8 mouse cellular contexts compared by ENCODE assay signal in the genomic region with DNA sequence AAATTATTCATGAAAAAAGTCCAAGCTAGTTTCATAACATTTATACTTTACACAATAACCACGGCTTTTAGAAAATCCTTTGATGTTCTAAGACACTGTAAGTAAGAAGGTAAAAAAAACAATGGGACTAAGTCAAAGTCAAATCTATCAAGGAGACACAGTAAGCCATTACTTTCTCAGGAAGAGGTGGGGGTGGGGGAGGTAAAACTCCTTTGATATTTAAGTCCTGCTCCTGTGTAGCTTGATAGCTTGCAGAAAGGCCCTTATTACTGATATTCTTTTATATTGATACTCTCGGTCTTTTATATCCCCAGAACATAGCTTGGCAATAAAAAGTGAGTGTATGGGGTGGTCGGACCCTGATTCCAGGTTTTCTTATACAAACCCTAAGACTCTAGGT. TPM values are rescaled to one million over a fixed set of nuclear protein-coding genes. Genes with fewer than 3 reads are reported as not detected.
DNase-seq lines count a peak whose midpoint lies in the region; ATAC-seq and TF ChIP-seq lines count a peak whose summit lies in the region.

No protein-coding gene starts in this region.

- 54% methylated on average over 3 of the region's 3 CpGs for WGBS in heart, embryonic 16.5 days
- WGBS in hindbrain, embryonic 13.5 days, result 64% methylated on average over 3 of the region's 3 CpGs
- WGBS in midbrain, embryonic 12.5 days, result 61% methylated on average over 3 of the region's 3 CpGs
- WGBS in thymus, adult 2 months, result 50% methylated on average over 3 of the region's 3 CpGs

- peak overlapping the region; percentile 79 for H3K4me3 ChIP-seq in heart, embryonic 16.5 days (ENCODE audit: low read length)
- H3K4me3 ChIP-seq in hindbrain, embryonic 13.5 days, result peak overlapping the region; percentile 52
- H3K4me3 ChIP-seq in midbrain, embryonic 12.5 days, result peak overlapping the region; percentile 60
- no peak overlapping the region; the same call in 1 of the 2 replicates for H3K4me3 ChIP-seq in thymus, adult 2 months (ENCODE audit: control insufficient read depth, insufficient read depth, low read length)

- TF ChIP-seq CTCF in thymus, adult 2 months (IDR thresholded peaks at IDR 0.05; ENCODE audit: borderline replicate concordance, control insufficient read depth, extremely low read depth, insufficient read depth, low read length, poor library complexity), result no peak

- TF ChIP-seq POLR2A in thymus, adult 2 months (IDR thresholded peaks at IDR 0.05; ENCODE audit: control insufficient read depth, extremely low read depth, insufficient read depth, low read length, poor library complexity), result no peak

- peaks cover 3% of the 10 kb centered on the region for H3K9me3 ChIP-seq in heart, embryonic 16.5 days (replicated peaks; ENCODE audit: control insufficient read depth, low read length)
- no peaks in the 10 kb centered on the region for H3K9me3 ChIP-seq in hindbrain, embryonic 13.5 days
- no peaks in the 10 kb centered on the region for H3K9me3 ChIP-seq in midbrain, embryonic 12.5 days

- no peak for DNase-seq in heart, postnatal 10 days
- DNase-seq in ZHBTc4 (ENCODE audit: low read depth, low spot score), result peak; percentile 53
- no peak for DNase-seq in thymus, adult 2 months
- DNase-seq in left cerebral cortex, adult 9 months (ENCODE audit: low spot score in 2 of 2), result no peak
- DNase-seq in lung, adult 18-20 months, result no peak

- H3K4me2 ChIP-seq in heart, embryonic 16.5 days (ENCODE audit: low read depth, low read length), result peak overlapping the region; percentile 77
- peak overlapping the region; percentile 55 for H3K4me2 ChIP-seq in hindbrain, embryonic 13.5 days
- peak overlapping the region; percentile 54 for H3K4me2 ChIP-seq in midbrain, embryonic 12.5 days (replicated peaks)

- H3K27ac ChIP-seq in heart, embryonic 16.5 days (ENCODE audit: low read length), result peak overlapping the region; percentile 68
- peak overlapping the region; percentile 85 for H3K27ac ChIP-seq in hindbrain, embryonic 13.5 days
- H3K27ac ChIP-seq in midbrain, embryonic 12.5 days (replicated peaks), result peak overlapping the region; percentile 85
- no peak overlapping the region for H3K27ac ChIP-seq in thymus, adult 2 months (ENCODE audit: control insufficient read depth, insufficient read depth, low read length)

- peaks cover 7% of the 10 kb centered on the region for H3K36me3 ChIP-seq in heart, embryonic 16.5 days (ENCODE audit: control insufficient read depth, insufficient read depth)
- H3K36me3 ChIP-seq in hindbrain, embryonic 13.5 days, result peaks cover 16% of the 10 kb centered on the region
- no peaks in the 10 kb centered on the region for H3K36me3 ChIP-seq in midbrain, embryonic 12.5 days
- peaks cover 3% of the 10 kb centered on the region; the same call in 1 of the 2 replicates for H3K36me3 ChIP-seq in thymus, adult 2 months (ENCODE audit: control insufficient read depth, insufficient read depth, low read length)

- intact Hi-C loops in heart, postnatal 10 days (cut with DNase I), result loop anchor here (5.0 kb wide), 1 partner anchor 43 kb away; no protein-coding TSS in a partner anchor

- peak overlapping the region; percentile 84 for H3K9ac ChIP-seq in heart, embryonic 16.5 days (ENCODE audit: low read length)
- H3K9ac ChIP-seq in hindbrain, embryonic 13.5 days, result peak overlapping the region; percentile 77
- H3K9ac ChIP-seq in midbrain, embryonic 12.5 days (replicated peaks), result peak overlapping the region; percentile 68

- no peaks in the 10 kb centered on the region for H3K27me3 ChIP-seq in heart, embryonic 16.5 days (ENCODE audit: control insufficient read depth, insufficient read depth, low read length)
- H3K27me3 ChIP-seq in hindbrain, embryonic 13.5 days, result no peaks in the 10 kb centered on the region
- no peaks in the 10 kb centered on the region for H3K27me3 ChIP-seq in midbrain, embryonic 12.5 days
- H3K27me3 ChIP-seq in thymus, adult 2 months (ENCODE audit: control insufficient read depth, insufficient read depth, low read length), result no peaks in the 10 kb centered on the region

- no peak for ATAC-seq in heart, embryonic 16.5 days (replicated peaks; ENCODE audit: extremely low read depth, insufficient read depth, low FRiP score)
- 0 out of 2 replicates have a peak, but pooled peaks have one; percentile 6 for ATAC-seq in hindbrain, embryonic 13.5 days (ENCODE audit: low FRiP score)
- ATAC-seq in midbrain, embryonic 12.5 days (ENCODE audit: low FRiP score, low read depth), result no peak

- peaks cover 8% of the 10 kb centered on the region for H3K4me1 ChIP-seq in heart, embryonic 16.5 days (ENCODE audit: control insufficient read depth, insufficient read depth, low read length)
- peaks cover 2% of the 10 kb centered on the region; the same call in 1 of the 2 replicates for H3K4me1 ChIP-seq in hindbrain, embryonic 13.5 days (replicated peaks)
- peaks cover 4% of the 10 kb centered on the region; the same call in 1 of the 2 replicates for H3K4me1 ChIP-seq in midbrain, embryonic 12.5 days
- H3K4me1 ChIP-seq in thymus, adult 2 months (replicated peaks; ENCODE audit: control insufficient read depth, insufficient read depth, low read length), result no peaks in the 10 kb centered on the region

RNA-seq across cellular contexts. Expression of a gene that starts 0.6 kb away (rescaled TPM):
- 6.4 and 7.4 TPM in 2 replicates for polyA plus RNA-seq in heart, embryonic 16.5 days (2015; fragmentation: Nextera tagmentation; extraction: Ambion mirVana)
- total RNA-seq in heart, postnatal 10 days (2021), result 1 to 10 TPM; 7.1 to 8.2 TPM
- polyA plus RNA-seq in hindbrain, embryonic 13.5 days (2015; fragmentation: Nextera tagmentation; extraction: Ambion mirVana), result 9.2 and 9.8 TPM in 2 replicates
- polyA plus RNA-seq in midbrain, embryonic 12.5 days (2016; fragmentation: Nextera tagmentation; extraction: Ambion mirVana), result 9.8 and 10.5 TPM in 2 replicates
- polyA plus RNA-seq in thymus, adult 2 months (2012; rRNA removed), result 4.7 and 5.5 TPM in 2 replicates

RNA-seq across cellular contexts. Expression of a gene that starts 18.4 kb away (rescaled TPM):
- 63.2 and 71.1 TPM in 2 replicates for polyA plus RNA-seq in heart, embryonic 16.5 days (2015; fragmentation: Nextera tagmentation; extraction: Ambion mirVana)
- total RNA-seq in heart, postnatal 10 days (2021), result 10 to 100 TPM; 21.3 to 22.9 TPM
- 65.8 and 72.4 TPM in 2 replicates for polyA plus RNA-seq in hindbrain, embryonic 13.5 days (2015; fragmentation: Nextera tagmentation; extraction: Ambion mirVana)
- 63.9 and 73.7 TPM in 2 replicates for polyA plus RNA-seq in midbrain, embryonic 12.5 days (2016; fragmentation: Nextera tagmentation; extraction: Ambion mirVana)
- polyA plus RNA-seq in thymus, adult 2 months (2012; rRNA removed), result 14.2 and 15.3 TPM in 2 replicates

RNA-seq across cellular contexts. Expression of a gene that starts 18.6 kb away (rescaled TPM):
- polyA plus RNA-seq in heart, embryonic 16.5 days (2015; fragmentation: Nextera tagmentation; extraction: Ambion mirVana), result 2.1 and 2.2 TPM in 2 replicates
- 1 to 10 TPM; 1.6 to 1.7 TPM for total RNA-seq in heart, postnatal 10 days (2021)
- 1.2 and 1.5 TPM in 2 replicates for polyA plus RNA-seq in hindbrain, embryonic 13.5 days (2015; fragmentation: Nextera tagmentation; extraction: Ambion mirVana)
- polyA plus RNA-seq in midbrain, embryonic 12.5 days (2016; fragmentation: Nextera tagmentation; extraction: Ambion mirVana), result 1.1 and 1.2 TPM in 2 replicates
- polyA plus RNA-seq in thymus, adult 2 months (2012; rRNA removed), result 0.05 and 0.15 TPM in 2 replicates

RNA-seq across cellular contexts. Expression of a gene that starts 50.5 kb away (rescaled TPM):
- 57.6 and 68.6 TPM in 2 replicates for polyA plus RNA-seq in heart, embryonic 16.5 days (2015; fragmentation: Nextera tagmentation; extraction: Ambion mirVana)
- 10 to 100 TPM; 56.5 to 57.8 TPM for total RNA-seq in heart, postnatal 10 days (2021)
- 84.4 and 84.5 TPM in 2 replicates for polyA plus RNA-seq in hindbrain, embryonic 13.5 days (2015; fragmentation: Nextera tagmentation; extraction: Ambion mirVana)
- 85.7 and 86.6 TPM in 2 replicates for polyA plus RNA-seq in midbrain, embryonic 12.5 days (2016; fragmentation: Nextera tagmentation; extraction: Ambion mirVana)
- 191 and 250 TPM in 2 replicates for polyA plus RNA-seq in thymus, adult 2 months (2012; rRNA removed)
